Mouse (Mus musculus) embryonic facial prominence, embryonic 13.5 days (tissue): ENCODE results near the gene Gfod1. TPM values are rescaled to one million over a fixed set of nuclear protein-coding genes. Genes with fewer than 3 reads are reported as not detected.
A peak's percentile ranks its signal among the peaks of the same experiment; 100 is the strongest.

Experiments
- ATAC-seq: fragments of 200-750 bp; cut with Nextera tagmentation; 2 replicates; pipeline ENCODE4 v1.8.0; 2017; ENCODE audit warnings: low read depth; ENCODE audit not compliant: insufficient number of reproducible peaks, insufficient read depth, low FRiP score, low TSS enrichment
- H3K27ac ChIP-seq: fragments of 300-500 bp; sonication (generic); 2 replicates; pipeline ENCODE4 v1.5.1; 2015; ENCODE audit warnings: moderate library complexity, mild to moderate bottlenecking, inconsistent platforms
- H3K27me3 ChIP-seq: fragments of 300-500 bp; sonication (generic); 2 replicates; pipeline ENCODE4 v1.6.1; 2015; ENCODE audit warnings: mild to moderate bottlenecking, inconsistent platforms
- H3K36me3 ChIP-seq: fragments of 300-500 bp; sonication (generic); 2 replicates; pipeline ENCODE4 v1.6.1; 2015; ENCODE audit warnings: mild to moderate bottlenecking, inconsistent platforms
- H3K4me1 ChIP-seq: fragments of 300-500 bp; sonication (generic); 2 replicates; pipeline ENCODE4 v1.6.1; 2015; ENCODE audit warnings: inconsistent platforms
- H3K4me2 ChIP-seq: fragments of 300-500 bp; sonication (generic); 2 replicates; pipeline ENCODE4 v1.6.1; 2015; ENCODE audit warnings: moderate library complexity, mild to moderate bottlenecking, inconsistent platforms
- H3K4me3 ChIP-seq: fragments of 300-500 bp; sonication (generic); 2 replicates; pipeline ENCODE4 v1.5.1; 2015; ENCODE audit warnings: mild to moderate bottlenecking, inconsistent platforms
- H3K9ac ChIP-seq: fragments of 300-500 bp; sonication (generic); 2 replicates; pipeline ENCODE4 v1.6.1; 2015; ENCODE audit warnings: mild to moderate bottlenecking, inconsistent platforms
- H3K9me3 ChIP-seq: fragments of 300-500 bp; sonication (generic); 2 replicates; pipeline ENCODE4 v1.6.1; 2016; ENCODE audit warnings: inconsistent platforms
- WGBS: fragments of 180-500 bp; shearing (Covaris S2); methylation state at CpG from one replicate; pipeline ENCODE4 v1.1.7; 2015; ENCODE audit warnings: mixed read lengths; 5-methylcytosine and 5-hydroxymethylcytosine counted together
- polyA plus RNA-seq: library from polyadenylated mRNA; unstranded; fragments of >200 nt; fragmentation: Nextera tagmentation; extraction: Ambion mirVana; gene quantifications from 2 replicates; pipeline ENCODE4 v1.2.1, GENCODE M21; 2015

The Gfod1 gene
- polyA plus RNA-seq: 0.74 and 1.0 TPM in 2 replicates

GRCm38 (mm10) chr13:43304018-43304431 is at the start of gene Gfod1:
Gene Gfod1 (minus strand): TSS chr13:43304172.
- Histone ChIP-seq H3K27me3 (peaks cover 40% of the 10 kb centered on the region), H3K4me1 (peaks cover 38% of the 10 kb centered on the region), H3K9me3 (no peaks in the 10 kb centered on the region), H3K4me3 (peak within 1 kb of the TSS; percentile 72), H3K27ac (peak within 1 kb of the TSS; percentile 86), H3K9ac (peak within 1 kb of the TSS; percentile 80), H3K36me3 (no peaks in the 10 kb centered on the region), H3K4me2 (peak within 1 kb of the TSS; percentile 97)
- under 1% methylated on average over 53 of the region's 53 CpGs for WGBS
- ATAC-seq: peak; percentile 95

- no peak overlapping the region for H3K9ac ChIP-seq
- no peak for ATAC-seq
- H3K4me1 ChIP-seq: peaks cover 20% of the 10 kb centered on the region
- no peak overlapping the region for H3K27ac ChIP-seq
- H3K4me2 ChIP-seq: no peak overlapping the region
- H3K4me3 ChIP-seq: no peak overlapping the region
- H3K27me3 ChIP-seq: no peaks in the 10 kb centered on the region
- H3K9me3 ChIP-seq: no peaks in the 10 kb centered on the region
- H3K36me3 ChIP-seq: no peaks in the 10 kb centered on the region
- 75% methylated on average over 4 of the region's 4 CpGs for WGBS
These were observed 49.4 kb upstream of the Gfod1 start for GRCm38 (mm10) chr13:43353356-43353755.

GRCm38 (mm10) chr13:43350489-43351169 is 46.7 kb upstream of the Gfod1 start:
- no peaks in the 10 kb centered on the region for H3K27me3 ChIP-seq
- H3K36me3 ChIP-seq: no peaks in the 10 kb centered on the region
- H3K9ac ChIP-seq: no peak overlapping the region
- no peak overlapping the region for H3K4me3 ChIP-seq
- no peak for ATAC-seq
- WGBS: 61% methylated on average over 9 of the region's 9 CpGs
- no peaks in the 10 kb centered on the region for H3K9me3 ChIP-seq
- no peak overlapping the region for H3K4me2 ChIP-seq
- H3K4me1 ChIP-seq: peaks cover 13% of the 10 kb centered on the region
- H3K27ac ChIP-seq: no peak overlapping the region

- Histone ChIP-seq H3K27me3 (no peaks in the 10 kb centered on the region), H3K4me3 (no peak overlapping the region), H3K4me2 (no peak overlapping the region), H3K9ac (no peak overlapping the region), H3K36me3 (no peaks in the 10 kb centered on the region), H3K9me3 (no peaks in the 10 kb centered on the region), H3K4me1 (peaks cover 3% of the 10 kb centered on the region; the same call in 1 of the 2 replicates), H3K27ac (no peak overlapping the region)
- 86% methylated on average over 8 of the region's 8 CpGs for WGBS
- no peak for ATAC-seq
These were observed 45.4 kb upstream of the Gfod1 start for GRCm38 (mm10) chr13:43349376-43349775.

- H3K4me2 ChIP-seq: no peak overlapping the region
- ATAC-seq: no peak
- H3K27me3 ChIP-seq: no peaks in the 10 kb centered on the region
- no peaks in the 10 kb centered on the region for H3K9me3 ChIP-seq
- H3K4me3 ChIP-seq: no peak overlapping the region
- H3K36me3 ChIP-seq: no peaks in the 10 kb centered on the region
- H3K9ac ChIP-seq: no peak overlapping the region
- no peak overlapping the region for H3K27ac ChIP-seq
- no peaks in the 10 kb centered on the region for H3K4me1 ChIP-seq
These were observed 42.9 kb upstream of the Gfod1 start for GRCm38 (mm10) chr13:43346825-43347224.

- Histone ChIP-seq H3K4me2 (no peak overlapping the region), H3K9me3 (no peaks in the 10 kb centered on the region), H3K27ac (no peak overlapping the region), H3K36me3 (no peaks in the 10 kb centered on the region), H3K4me1 (peaks cover 18% of the 10 kb centered on the region), H3K9ac (no peak overlapping the region), H3K27me3 (no peaks in the 10 kb centered on the region), H3K4me3 (no peak overlapping the region)
- no peak for ATAC-seq
- WGBS: 69% methylated on average over 4 of the region's 4 CpGs
These were observed 34.7 kb upstream of the Gfod1 start for GRCm38 (mm10) chr13:43338632-43339031.

- no peaks in the 10 kb centered on the region for H3K27me3 ChIP-seq
- H3K27ac ChIP-seq: no peak overlapping the region
- no peaks in the 10 kb centered on the region for H3K36me3 ChIP-seq
- no peak overlapping the region for H3K4me2 ChIP-seq
- no peak for ATAC-seq
- H3K4me3 ChIP-seq: no peak overlapping the region
- H3K9ac ChIP-seq: no peak overlapping the region
- H3K4me1 ChIP-seq: peaks cover 18% of the 10 kb centered on the region
- WGBS: 87% methylated on average over 8 of the region's 8 CpGs
- no peaks in the 10 kb centered on the region for H3K9me3 ChIP-seq
These were observed 34.0 kb upstream of the Gfod1 start for GRCm38 (mm10) chr13:43338001-43338400.

- Histone ChIP-seq H3K27me3 (no peaks in the 10 kb centered on the region), H3K27ac (peak overlapping the region; percentile 68), H3K9ac (no peak overlapping the region), H3K4me3 (no peak overlapping the region), H3K36me3 (no peaks in the 10 kb centered on the region), H3K4me2 (no peak overlapping the region), H3K4me1 (peaks cover 23% of the 10 kb centered on the region), H3K9me3 (no peaks in the 10 kb centered on the region)
- WGBS: 64% methylated on average over 12 of the region's 12 CpGs
- no peak for ATAC-seq
These were observed 32.7 kb upstream of the Gfod1 start for GRCm38 (mm10) chr13:43336425-43337221.

- H3K27me3 ChIP-seq: no peaks in the 10 kb centered on the region
- H3K36me3 ChIP-seq: no peaks in the 10 kb centered on the region
- no peak for ATAC-seq
- no peak overlapping the region for H3K4me3 ChIP-seq
- no peaks in the 10 kb centered on the region for H3K9me3 ChIP-seq
- H3K9ac ChIP-seq: no peak overlapping the region
- peaks cover 15% of the 10 kb centered on the region for H3K4me1 ChIP-seq
- H3K4me2 ChIP-seq: no peak overlapping the region
- 32% methylated on average over 7 of the region's 7 CpGs for WGBS
- H3K27ac ChIP-seq: no peak overlapping the region
These were observed 28.6 kb upstream of the Gfod1 start for GRCm38 (mm10) chr13:43332591-43332990.

- no peak overlapping the region for H3K9ac ChIP-seq
- H3K36me3 ChIP-seq: no peaks in the 10 kb centered on the region
- 21% methylated on average over 11 of the region's 11 CpGs for WGBS
- no peaks in the 10 kb centered on the region for H3K27me3 ChIP-seq
- H3K9me3 ChIP-seq: no peaks in the 10 kb centered on the region
- no peak overlapping the region for H3K4me3 ChIP-seq
- ATAC-seq: no peak
- H3K4me2 ChIP-seq: no peak overlapping the region
- peaks cover 15% of the 10 kb centered on the region for H3K4me1 ChIP-seq
- peak overlapping the region; percentile 41 for H3K27ac ChIP-seq
These were observed 27.9 kb upstream of the Gfod1 start for GRCm38 (mm10) chr13:43331721-43332444.

- Histone ChIP-seq H3K4me2 (no peak overlapping the region), H3K4me3 (no peak overlapping the region), H3K9ac (no peak overlapping the region), H3K27me3 (no peaks in the 10 kb centered on the region), H3K27ac (no peak overlapping the region), H3K36me3 (no peaks in the 10 kb centered on the region), H3K4me1 (no peaks in the 10 kb centered on the region), H3K9me3 (no peaks in the 10 kb centered on the region)
- WGBS: 81% methylated on average over 1 of the region's 1 CpGs
- no peak for ATAC-seq
These were observed 21.5 kb upstream of the Gfod1 start for GRCm38 (mm10) chr13:43325427-43325826.
